Mouse (Mus musculus) CD8-positive naive resting alpha-beta T cell, adult 2 months (primary cell): ENCODE results near the gene Ulk4.

Source experiments
- DNase-seq, 2 experiments: peaks; one replicate each; pipeline ENCODE4 v3.0.0; 2022; ENCODE audit warnings: low read depth in 2 of 2, low spot score in 2 of 2

Ulk4 gene

GRCm38 (mm10) chr9:120985524-120985923, 291.5 kb downstream of the Ulk4 start:
- DNase-seq, result no peak

DNA sequence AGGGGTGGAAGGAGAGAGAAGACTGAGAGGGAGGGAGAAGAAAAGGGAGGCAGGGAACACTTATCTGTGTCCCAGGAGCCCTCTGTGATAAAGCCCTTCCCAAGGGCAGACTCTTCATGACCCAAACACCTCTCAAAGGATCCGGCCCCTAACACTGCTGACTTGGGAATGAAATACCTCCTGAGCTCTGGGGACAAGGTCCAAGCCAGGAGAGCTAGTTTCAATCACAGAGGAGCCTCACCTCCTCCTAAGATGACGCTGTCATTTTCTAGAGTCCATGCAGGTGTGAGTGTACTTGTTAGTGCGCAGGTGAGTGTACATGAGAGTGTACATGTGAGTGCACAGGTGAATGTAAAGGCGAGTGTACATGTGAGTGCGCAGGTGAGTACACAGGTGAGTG, 292.0 kb downstream of the Ulk4 start:
- DNase-seq, result no peak

GRCm38 (mm10) chr9:120984509-120984908, 292.5 kb downstream of the Ulk4 start:
- DNase-seq, result no peak

- DNase-seq, result no peak
Observed at GRCm38 (mm10) chr9:120983849-120984248, 293.1 kb downstream of the Ulk4 start.

DNA sequence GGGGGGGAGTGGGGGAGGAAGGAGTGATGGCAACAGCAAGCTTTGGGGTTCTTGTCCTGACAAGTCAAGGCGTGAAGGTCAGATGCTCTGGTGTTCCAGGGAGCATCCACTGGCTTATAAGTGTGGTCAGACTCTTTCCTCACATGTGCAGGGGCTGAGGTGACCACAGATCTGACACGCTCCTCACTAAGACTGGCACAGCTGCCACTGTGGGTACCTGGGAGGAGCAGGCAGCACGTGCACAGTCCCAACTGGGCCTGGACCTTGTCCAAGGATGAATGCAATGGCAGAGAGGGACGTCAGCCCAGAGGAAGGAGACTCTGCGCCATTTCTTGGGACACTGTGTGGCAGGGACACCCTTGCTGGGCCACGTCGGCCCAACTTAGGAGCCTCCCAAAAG, 295.2 kb downstream of the Ulk4 start:
- no peak for DNase-seq

DNA sequence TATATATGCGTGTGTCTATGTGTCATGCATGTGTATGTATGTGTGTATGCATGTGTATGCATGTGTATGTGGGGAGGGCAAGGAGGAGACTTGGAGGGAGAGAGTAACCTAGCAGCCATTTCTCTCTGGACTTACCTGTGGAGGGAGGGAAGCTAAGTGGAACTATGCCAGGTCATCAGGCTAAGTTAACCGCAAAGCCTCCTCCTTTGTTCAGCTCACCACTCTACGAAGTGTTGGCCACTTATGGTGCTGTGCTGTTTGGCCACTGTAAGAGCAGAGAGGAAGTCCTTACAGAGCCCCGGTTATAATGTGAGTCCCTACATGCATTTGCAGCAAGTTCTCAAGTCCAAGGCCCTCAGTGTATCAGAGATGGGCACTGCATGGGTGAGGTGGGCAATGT, 300.1 kb downstream of the Ulk4 start:
- DNase-seq, result no peak

DNA sequence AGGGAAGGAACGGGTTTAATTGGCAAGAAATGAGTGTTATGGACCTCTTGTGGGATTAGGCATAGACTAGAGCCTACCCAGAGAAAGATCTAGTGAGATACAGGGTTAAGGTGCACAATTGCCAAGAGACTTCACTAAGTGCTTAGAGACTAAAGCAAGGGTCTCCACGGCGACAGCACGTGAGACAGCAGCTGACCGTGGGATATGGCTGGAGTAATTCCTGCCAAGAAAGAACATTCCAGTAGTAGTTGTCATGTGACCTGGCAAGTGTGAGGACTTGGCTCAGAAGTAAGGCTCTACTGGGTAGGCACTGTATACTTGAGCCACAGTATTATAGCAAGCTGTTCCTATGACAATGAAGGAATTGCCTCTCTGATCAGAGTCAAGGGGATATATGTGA, 300.8 kb downstream of the Ulk4 start:
- DNase-seq, result no peak

DNA sequence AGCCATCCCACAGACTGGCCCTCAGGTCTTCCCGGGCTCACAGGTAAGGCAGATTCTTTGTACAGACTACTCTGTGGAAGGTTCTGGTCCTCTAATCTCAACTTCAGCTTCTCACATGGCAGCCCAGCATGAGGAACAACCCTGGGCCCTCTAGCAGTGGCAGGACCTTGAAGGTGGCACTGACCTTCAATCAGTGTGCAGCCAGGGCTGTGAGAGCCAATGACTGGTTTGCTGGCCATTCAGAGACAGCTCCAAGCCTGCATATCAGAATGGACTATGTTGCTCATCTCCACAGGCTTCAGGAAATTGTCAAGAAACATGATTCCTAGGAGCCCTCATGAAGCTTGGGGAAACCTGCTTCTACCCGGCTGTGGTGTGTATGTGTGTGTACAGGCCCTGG, 302.8 kb downstream of the Ulk4 start:
- DNase-seq, result no peak

- DNase-seq, result no peak
Observed at GRCm38 (mm10) chr9:120973026-120973515, 303.9 kb downstream of the Ulk4 start.

DNA sequence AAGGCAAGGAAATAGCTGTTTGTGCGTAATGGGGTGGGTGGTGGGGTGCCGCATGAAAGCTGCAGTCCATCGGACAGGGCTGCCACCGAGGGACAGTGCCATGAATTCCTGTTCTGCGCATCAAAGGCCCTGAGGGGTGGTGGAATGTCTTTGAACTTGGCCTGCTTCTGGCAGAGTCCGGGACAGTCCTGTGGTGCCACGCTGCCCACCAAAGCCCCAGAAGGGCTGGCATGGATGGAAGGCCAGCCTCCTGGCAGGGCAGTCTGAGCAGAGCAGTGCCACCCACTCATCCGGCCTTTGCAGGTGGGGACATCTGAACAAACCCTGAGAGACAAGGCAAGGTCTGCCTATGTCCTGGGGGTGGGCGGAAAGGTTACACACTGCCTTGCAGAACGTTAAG, 312.0 kb downstream of the Ulk4 start:
- no peak for DNase-seq

GRCm38 (mm10) chr9:120964224-120964623, 312.8 kb downstream of the Ulk4 start:
- DNase-seq, result no peak

DNA sequence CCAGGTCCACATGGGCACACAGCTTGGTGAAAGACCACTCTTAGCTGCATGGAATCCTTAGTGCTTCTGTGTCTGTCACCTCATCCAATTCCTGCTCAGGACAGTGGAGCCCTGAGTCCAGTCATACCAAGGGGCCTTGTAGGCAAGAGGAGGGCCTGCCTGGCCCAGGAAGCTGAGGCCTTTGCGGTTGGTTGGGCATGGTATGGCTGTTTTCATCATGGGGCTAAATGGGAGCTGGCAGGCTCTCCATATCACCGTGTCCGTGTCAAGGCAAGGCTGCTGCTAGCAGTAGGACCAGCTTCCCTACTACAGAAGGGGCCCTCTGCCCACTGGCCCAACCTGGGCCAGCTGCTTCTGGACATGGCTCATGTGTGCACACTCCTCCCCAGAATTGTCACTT, 313.3 kb downstream of the Ulk4 start:
- no peak for DNase-seq

DNA sequence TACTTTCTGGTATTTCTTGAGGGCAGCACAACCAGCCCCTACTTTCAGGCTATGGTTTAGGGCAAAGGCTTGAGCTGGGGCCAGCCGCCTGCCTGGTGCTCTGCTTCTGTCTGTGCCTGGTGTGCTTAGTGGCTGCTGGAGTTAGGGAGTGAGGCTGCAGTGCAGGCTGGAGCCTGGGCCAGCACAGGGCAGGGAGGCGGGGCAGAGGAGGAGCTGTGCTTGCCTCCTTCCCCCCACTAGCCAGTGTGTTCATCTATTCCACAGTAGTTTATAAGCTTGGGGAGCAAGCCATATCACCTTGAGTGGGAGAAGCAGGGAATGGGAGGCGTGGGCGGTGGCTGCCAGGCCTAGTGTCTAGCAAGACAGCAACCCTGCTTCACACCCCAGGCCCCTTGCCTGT, 313.9 kb downstream of the Ulk4 start:
- no peak for DNase-seq

- no peak for DNase-seq
Observed at GRCm38 (mm10) chr9:120961969-120962700, 314.9 kb downstream of the Ulk4 start.

GRCm38 (mm10) chr9:120961466-120961865, 315.5 kb downstream of the Ulk4 start:
- DNase-seq, result no peak

- no peak for DNase-seq
Observed at GRCm38 (mm10) chr9:120960611-120961010, 316.4 kb downstream of the Ulk4 start.

- no peak for DNase-seq
Observed at GRCm38 (mm10) chr9:120959225-120959624, 317.8 kb downstream of the Ulk4 start.

GRCm38 (mm10) chr9:120958560-120958959, 318.4 kb downstream of the Ulk4 start:
- no peak for DNase-seq

GRCm38 (mm10) chr9:120958051-120958450, 318.9 kb downstream of the Ulk4 start:
- no peak for DNase-seq

DNA sequence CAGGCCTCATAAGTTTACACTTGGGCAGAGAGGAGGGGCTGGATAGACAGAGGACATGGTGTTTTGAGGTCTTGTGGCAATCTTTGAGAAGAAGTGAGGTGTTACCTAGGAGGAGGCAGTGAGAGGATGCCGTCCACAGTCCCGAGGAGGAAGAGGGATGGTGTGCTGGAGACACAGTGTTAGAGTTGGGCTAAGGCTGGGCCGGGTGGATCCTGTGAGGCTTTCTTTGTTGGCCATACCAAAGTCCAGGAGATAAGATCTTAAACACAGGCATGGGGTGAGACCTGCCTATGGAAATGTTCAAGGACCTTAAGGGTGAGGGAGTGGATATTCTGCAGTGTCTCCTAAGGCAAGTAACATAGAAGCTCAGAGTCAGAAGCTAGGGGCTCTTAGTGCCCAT, 325.1 kb downstream of the Ulk4 start:
- DNase-seq, result no peak

GRCm38 (mm10) chr9:120950761-120951160, 326.2 kb downstream of the Ulk4 start:
- no peak for DNase-seq

DNA sequence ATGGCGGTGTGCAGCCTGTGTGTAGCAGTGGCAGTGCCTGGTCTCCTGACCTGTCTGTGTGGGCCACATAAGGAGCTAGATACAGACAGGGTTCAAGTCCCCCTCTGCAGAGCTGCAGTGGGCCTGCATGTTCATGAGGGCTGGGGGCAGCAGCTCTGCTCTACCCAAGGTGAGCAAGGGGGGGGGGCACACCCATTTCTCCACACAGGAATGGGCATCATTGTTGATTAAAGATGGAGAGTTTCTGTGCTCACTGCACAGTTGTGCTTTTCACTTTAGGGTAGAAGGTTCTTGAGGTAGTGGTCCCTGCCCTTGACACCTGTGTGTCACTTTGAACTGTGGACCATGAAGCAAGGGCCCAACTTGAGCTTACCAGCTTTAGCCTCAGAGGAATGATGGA, 328.2 kb downstream of the Ulk4 start:
- DNase-seq, result no peak

DNA sequence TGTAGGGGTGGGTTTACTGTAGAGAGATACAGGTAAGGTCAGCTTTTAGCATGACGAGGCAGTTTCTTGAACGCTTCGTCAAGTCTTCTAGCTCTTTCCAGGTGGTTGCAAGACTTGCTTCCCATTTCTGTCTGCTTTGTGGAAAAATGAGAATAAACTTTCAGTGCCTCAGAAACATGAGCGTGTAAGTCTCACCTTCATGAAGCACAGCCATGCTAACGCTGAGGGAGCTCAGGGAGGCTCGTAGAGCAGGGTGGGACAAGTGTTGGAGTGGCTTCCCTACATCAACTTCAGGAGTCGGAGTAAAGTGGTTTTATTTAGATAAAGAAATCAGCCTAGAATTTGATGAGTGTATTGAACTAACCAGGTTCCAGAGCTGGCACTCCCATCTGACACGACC, 330.9 kb downstream of the Ulk4 start:
- DNase-seq, result no peak
